Mouse (Mus musculus) megakaryocyte, adult 5-6 weeks (primary cell): Measurements from ENCODE around the gene 4930550C14Rik. TPM values are rescaled to one million over a fixed set of nuclear protein-coding genes. Genes with fewer than 3 reads are reported as not detected.

Source experiments
- ATAC-seq: 2 replicates; pipeline ENCODE4 v1.8.0; 2016; ENCODE audit warnings: mild to moderate bottlenecking, inconsistent platforms; ENCODE audit not compliant: poor library complexity, severe bottlenecking
- total RNA-seq, 2 experiments: library from RNA; stranded (forward) in 1 of 2; stranded (reverse) in 1 of 2; fragments of 153-499, 151-499 nt in 1 of 2; fragments of 221-1000, 200-1000 nt in 1 of 2; gene quantifications; 2 replicates each; pipeline versions ENCODE4 v1.2.3 to v1.2.4; 2015 to 2017

4930550C14Rik gene
- total RNA-seq, 2 experiments from 2014 or later: 0.18 TPM; not detected in 1

- ATAC-seq: no peak
These were observed 866 bp downstream of the 4930550C14Rik start for GRCm38 (mm10) chr9:53402991-53403390.

GRCm38 (mm10) chr9:53404050-53404752 is 2.1 kb downstream of the 4930550C14Rik start:
- no peak for ATAC-seq

- ATAC-seq: peak; percentile 98
These were observed 2.9 kb downstream of the 4930550C14Rik start for GRCm38 (mm10) chr9:53404753-53405722.

GRCm38 (mm10) chr9:53408548-53408947 is 6.4 kb downstream of the 4930550C14Rik start:
- no peak for ATAC-seq

- ATAC-seq: no peak
These were observed 6.8 kb downstream of the 4930550C14Rik start for GRCm38 (mm10) chr9:53408953-53409361.

- no peak for ATAC-seq
These were observed 7.3 kb downstream of the 4930550C14Rik start for GRCm38 (mm10) chr9:53409427-53409826.

- ATAC-seq: no peak
These were observed 20.2 kb downstream of the 4930550C14Rik start for GRCm38 (mm10) chr9:53422133-53422896.

- ATAC-seq: no peak
These were observed 24.6 kb downstream of the 4930550C14Rik start for GRCm38 (mm10) chr9:53426726-53427125.

GRCm38 (mm10) chr9:53427638-53428037 is 25.5 kb downstream of the 4930550C14Rik start:
- ATAC-seq: no peak

GRCm38 (mm10) chr9:53435830-53436570 is 33.9 kb downstream of the 4930550C14Rik start:
- peak; percentile 62 for ATAC-seq

GRCm38 (mm10) chr9:53450609-53451008 is 48.5 kb downstream of the 4930550C14Rik start:
- ATAC-seq: no peak

- no peak for ATAC-seq
These were observed 49.9 kb downstream of the 4930550C14Rik start for GRCm38 (mm10) chr9:53452038-53452437.

- no peak for ATAC-seq
These were observed 70.8 kb downstream of the 4930550C14Rik start for GRCm38 (mm10) chr9:53472806-53473518.

Other genes starting within 250 kb of the 4930550C14Rik start
- gene Ddx10, start 154.3 kb upstream of the 4930550C14Rik start, total RNA-seq (2015): 24.0 and 24.7 TPM in 2 replicates
- gene Ddx10, start 154.3 kb upstream of the 4930550C14Rik start, total RNA-seq (2017): 28.8 and 33.9 TPM in 2 replicates
- gene Exph5, start 100.7 kb upstream of the 4930550C14Rik start, total RNA-seq (2015): not detected in 2 replicates
- 0.11 TPM in 1 of 2 replicates, not detected in the other for gene Exph5, start 100.7 kb upstream of the 4930550C14Rik start, total RNA-seq (2017)
- gene Kdelc2, start 18.3 kb upstream of the 4930550C14Rik start, total RNA-seq (2015): 3.9 and 4.0 TPM in 2 replicates
- gene Kdelc2, start 18.3 kb upstream of the 4930550C14Rik start, total RNA-seq (2017): 4.2 and 4.6 TPM in 2 replicates
- gene Atm, start 134.4 kb downstream of the 4930550C14Rik start, total RNA-seq (2015): 14.1 and 15.2 TPM in 2 replicates
- 17.8 and 20.8 TPM in 2 replicates for gene Atm, start 134.4 kb downstream of the 4930550C14Rik start, total RNA-seq (2017)
- 19.8 and 20.8 TPM in 2 replicates for gene Npat, start 134.7 kb downstream of the 4930550C14Rik start, total RNA-seq (2015)
- gene Npat, start 134.7 kb downstream of the 4930550C14Rik start, total RNA-seq (2017): 17.4 and 18.1 TPM in 2 replicates
- 66.1 and 78.8 TPM in 2 replicates for gene Acat1, start 208.1 kb downstream of the 4930550C14Rik start, total RNA-seq (2015)
- 50.8 and 62.4 TPM in 2 replicates for gene Acat1, start 208.1 kb downstream of the 4930550C14Rik start, total RNA-seq (2017)